Mouse (Mus musculus) heart, adult 2 months (tissue): ENCODE measurements around the gene Gdi1. TPM values are rescaled to one million over a fixed set of nuclear protein-coding genes. Genes with fewer than 3 reads are reported as not detected.
"Not testable (repeated sequence)": the region's sequence is repeated elsewhere in the genome, so short reads cannot be mapped to it uniquely, and the experiment has no call there.

ENCODE experiments used
- DNase-seq, 2 experiments: peaks; one replicate each; pipeline ENCODE4 v3.0.0; 2021
- H3K27ac ChIP-seq: fragments of 200-600 bp; 2 replicates; pipeline ENCODE4 v1.8.1; 2022
- H3K27me3 ChIP-seq: fragments of 200-500 bp; 2 replicates; pipeline ENCODE4 v1.6.1; 2012; ENCODE audit warnings: mild to moderate bottlenecking, low read length, inconsistent platforms, mixed read lengths; ENCODE audit not compliant: control insufficient read depth, insufficient read depth
- H3K36me3 ChIP-seq: fragments of 200-500 bp; 2 replicates; pipeline ENCODE4 v1.6.1; 2012; ENCODE audit warnings: low read length, inconsistent platforms; ENCODE audit not compliant: control insufficient read depth, insufficient read depth
- H3K4me1 ChIP-seq: fragments of 200-500 bp; 2 replicates; pipeline ENCODE4 v1.6.1; 2011; ENCODE audit warnings: low read length; ENCODE audit not compliant: control insufficient read depth, insufficient read depth
- H3K4me3 ChIP-seq: fragments of 200-600 bp; 2 replicates; pipeline ENCODE4 v1.8.1; 2022
- H3K79me2 ChIP-seq: fragments of 200-500 bp; replicated peaks from 2 replicates; pipeline ENCODE4 v1.6.1; 2012; ENCODE audit warnings: mild to moderate bottlenecking, inconsistent platforms, low read length, moderate library complexity, mixed read lengths; ENCODE audit not compliant: control insufficient read depth, insufficient read depth
- H3K9ac ChIP-seq: fragments of 200-500 bp; 2 replicates; pipeline ENCODE4 v1.6.1; 2012; ENCODE audit warnings: low read depth, mild to moderate bottlenecking, control low read depth, inconsistent platforms, low read length, mixed read lengths
- CTCF ChIP-seq: fragments of 200-600 bp; IDR thresholded peaks from 2 replicates; pipeline ENCODE4 v1.8.1; 2022; ENCODE audit warnings: antibody characterized with exemption, mild to moderate bottlenecking, moderate library complexity
- EP300 ChIP-seq: fragments of 200-500 bp; IDR thresholded peaks from 2 replicates; pipeline ENCODE4 v1.6.1; 2011; ENCODE audit warnings: low read depth, low read length, control low read depth; ENCODE audit not compliant: insufficient read depth
- POLR2A ChIP-seq: fragments of 200-500 bp; IDR thresholded peaks from 2 replicates; pipeline ENCODE4 v1.6.1; 2011; ENCODE audit warnings: mild to moderate bottlenecking, low read depth, low read length, control low read depth; ENCODE audit not compliant: insufficient read depth
- WGBS: fragments of 180-500 bp; shearing (Covaris S2); methylation state at CpG from one replicate; pipeline ENCODE4 v1.1.7; 2018; 5-methylcytosine and 5-hydroxymethylcytosine counted together
- intact Hi-C: fragments of 180-260 bp; cut with DNase I; formaldehyde crosslinking; loops from one replicate; pipeline ENCODE4 v1.15.1; 2025
- microRNA-seq, 2 experiments: library from miRNA; unstranded; fragments of <30 nt; microRNA quantifications; one replicate each; pipeline ENCODE4 v1.2.0; 2021
- polyA plus RNA-seq: library from polyadenylated mRNA; depleted of rRNA; stranded (reverse); fragments of >200 nt; gene quantifications from 2 replicates; pipeline ENCODE4 v1.2.3, GENCODE M21; 2012; rRNA removed
- total RNA-seq, 2 experiments: library from RNA; stranded (reverse); gene quantifications; 2 replicates each; pipeline ENCODE4 v1.2.3; 2021

The Gdi1 gene
- total and polyA plus RNA-seq, 3 experiments = 63.1 to 121 (median 71.6) TPM

- TF ChIP-seq POLR2A = peak; percentile 77
- no peak for TF ChIP-seq EP300
- H3K36me3 ChIP-seq = no peaks in the 10 kb centered on the region
- intact Hi-C loops = loop anchor here (5.0 kb wide), 1 partner anchor 39 kb away; the partner anchor contains the start of genes Fam3a and Ikbkg
- peak; percentile 85 to 88 for DNase-seq
- H3K4me3 ChIP-seq = peak within 1 kb of the TSS; percentile 56
- peak within 1 kb of the TSS; percentile 73 for H3K9ac ChIP-seq
- 31% methylated on average over 11 of the region's 22 CpGs for WGBS
- no peaks in the 10 kb centered on the region for H3K79me2 ChIP-seq
- peak within 1 kb of the TSS; percentile 65 for H3K27ac ChIP-seq
- H3K27me3 ChIP-seq = no peaks in the 10 kb centered on the region
- H3K4me1 ChIP-seq = peaks cover 3% of the 10 kb centered on the region; the same call in 1 of the 2 replicates
Measured at GRCm38 (mm10) chrX:74353467-74353770, 48.6 kb downstream of the Gdi1 start, which contains the start of gene Lage3. Gene Lage3 (minus strand): TSS chrX:74353618.

GRCm38 (mm10) chrX:74357069-74357468 is 52.3 kb downstream of the Gdi1 start:
- H3K27me3 ChIP-seq, H3K9ac ChIP-seq, H3K79me2 ChIP-seq, H3K4me1 ChIP-seq, DNase-seq, H3K36me3 ChIP-seq, intact Hi-C loops, H3K4me3 ChIP-seq, H3K27ac ChIP-seq: not testable (repeated sequence)
- 84% methylated on average over 3 of the region's 3 CpGs for WGBS

GRCm38 (mm10) chrX:74359171-74359570 is 54.4 kb downstream of the Gdi1 start:
- DNase-seq = no peak
- Histone ChIP-seq H3K36me3 (no peaks in the 10 kb centered on the region), H3K79me2 (no peaks in the 10 kb centered on the region), H3K27me3 (no peaks in the 10 kb centered on the region), H3K27ac (no peak overlapping the region), H3K4me3 (no peak overlapping the region), H3K4me1 (no peaks in the 10 kb centered on the region), H3K9ac (no peak overlapping the region)
- intact Hi-C loops = no loop called here
- TF ChIP-seq EP300 = no peak
- TF ChIP-seq POLR2A = no peak
- no peak for TF ChIP-seq CTCF
- 45% methylated on average over 11 of the region's 11 CpGs for WGBS

Small RNA genes lying within 50 kb of the gene (microRNA-seq; reads per million reads assigned to microRNA genes)
- gene Mir7091 = 0.77 to 1.7 reads per million in 2 experiments
- gene Mir7092 = 0 to 0.56 reads per million in 2 experiments

Other genes with a start within 250 kb of the Gdi1 start
- gene Opn1mw, start 177.5 kb upstream of the Gdi1 start, total RNA-seq = not detected
- not detected in 2 replicates for gene Opn1mw, start 177.5 kb upstream of the Gdi1 start, polyA plus RNA-seq
- gene Mecp2, start 169.6 kb upstream of the Gdi1 start, total RNA-seq = 10 to 100 TPM; 27.0 to 32.6 TPM
- 6.2 and 9.6 TPM in 2 replicates for gene Mecp2, start 169.6 kb upstream of the Gdi1 start, polyA plus RNA-seq
- gene Tex28, start 137.2 kb upstream of the Gdi1 start, total RNA-seq = not detected
- not detected in 2 replicates for gene Tex28, start 137.2 kb upstream of the Gdi1 start, polyA plus RNA-seq
- gene Tktl1, start 127.7 kb upstream of the Gdi1 start, total RNA-seq = not detected
- gene Tktl1, start 127.7 kb upstream of the Gdi1 start, polyA plus RNA-seq = not detected in 2 replicates
- 100 to 1,000 TPM in 1 of 2 experiments, 10 to 100 TPM in 1; 87.4 to 104 TPM for gene Flna, start 55.2 kb upstream of the Gdi1 start, total RNA-seq
- 218 and 243 TPM in 2 replicates for gene Flna, start 55.2 kb upstream of the Gdi1 start, polyA plus RNA-seq
- 10 to 100 TPM; 33.8 to 37.6 TPM for gene Emd, start 50.3 kb upstream of the Gdi1 start, total RNA-seq
- gene Emd, start 50.3 kb upstream of the Gdi1 start, polyA plus RNA-seq = 49.5 and 75.7 TPM in 2 replicates
- gene Rpl10, start 34.2 kb upstream of the Gdi1 start, total RNA-seq = 100 to 1,000 TPM; 200 to 274 TPM
- gene Rpl10, start 34.2 kb upstream of the Gdi1 start, polyA plus RNA-seq = 593 and 754 TPM in 2 replicates
- 10 to 100 TPM; 45.6 to 47.4 TPM for gene Taz, start 23.1 kb upstream of the Gdi1 start, total RNA-seq
- gene Taz, start 23.1 kb upstream of the Gdi1 start, polyA plus RNA-seq = 93.5 and 103 TPM in 2 replicates
- gene Dnase1l1, start 22.7 kb upstream of the Gdi1 start, total RNA-seq = 10 to 100 TPM; 15.4 to 19.7 TPM
- gene Dnase1l1, start 22.7 kb upstream of the Gdi1 start, polyA plus RNA-seq = 21.2 and 33.2 TPM in 2 replicates
- gene Atp6ap1, start 7.9 kb upstream of the Gdi1 start, total RNA-seq = 100 to 1,000 TPM; 131 to 132 TPM
- gene Atp6ap1, start 7.9 kb upstream of the Gdi1 start, polyA plus RNA-seq = 240 and 378 TPM in 2 replicates
- 10 to 100 TPM; 24.6 to 24.9 TPM for gene Fam50a, start 8.0 kb downstream of the Gdi1 start, total RNA-seq
- 7.1 and 10.2 TPM in 2 replicates for gene Fam50a, start 8.0 kb downstream of the Gdi1 start, polyA plus RNA-seq
- gene Plxna3, start 24.1 kb downstream of the Gdi1 start, total RNA-seq = 1 to 10 TPM in 1 of 2 experiments, under 1 TPM in 1; 0.65 to 1.0 TPM
- 4.7 and 5.6 TPM in 2 replicates for gene Plxna3, start 24.1 kb downstream of the Gdi1 start, polyA plus RNA-seq
- 10 to 100 TPM; 24.4 to 32.0 TPM for gene Lage3, start 48.6 kb downstream of the Gdi1 start, total RNA-seq
- gene Lage3, start 48.6 kb downstream of the Gdi1 start, polyA plus RNA-seq = 38.5 and 44.6 TPM in 2 replicates
- 10 to 100 TPM; 68.5 to 79.2 TPM for gene Ubl4a, start 68.2 kb downstream of the Gdi1 start, total RNA-seq
- gene Ubl4a, start 68.2 kb downstream of the Gdi1 start, polyA plus RNA-seq = 58.1 and 93.7 TPM in 2 replicates
- 1 to 10 TPM; 5.1 to 5.8 TPM for gene Slc10a3, start 68.4 kb downstream of the Gdi1 start, total RNA-seq
- gene Slc10a3, start 68.4 kb downstream of the Gdi1 start, polyA plus RNA-seq = 10.4 and 12.6 TPM in 2 replicates
- 10 to 100 TPM; 16.6 to 21.5 TPM for gene Fam3a, start 88.3 kb downstream of the Gdi1 start, total RNA-seq
- 29.8 and 32.4 TPM in 2 replicates for gene Fam3a, start 88.3 kb downstream of the Gdi1 start, polyA plus RNA-seq
- 10 to 100 TPM; 39.7 to 47.6 TPM for gene Ikbkg, start 88.3 kb downstream of the Gdi1 start, total RNA-seq
- gene Ikbkg, start 88.3 kb downstream of the Gdi1 start, polyA plus RNA-seq = 11.0 and 18.2 TPM in 2 replicates
- gene G6pdx, start 124.2 kb downstream of the Gdi1 start, total RNA-seq = 1 to 10 TPM; 6.5 to 7.1 TPM
- 13.1 and 13.9 TPM in 2 replicates for gene G6pdx, start 124.2 kb downstream of the Gdi1 start, polyA plus RNA-seq
- gene Gm6880, start 176.4 kb downstream of the Gdi1 start, total RNA-seq = not detected
- not detected in 2 replicates for gene Gm6880, start 176.4 kb downstream of the Gdi1 start, polyA plus RNA-seq